ENCODE assay signal across 8 mouse cellular contexts in the genomic region with DNA sequence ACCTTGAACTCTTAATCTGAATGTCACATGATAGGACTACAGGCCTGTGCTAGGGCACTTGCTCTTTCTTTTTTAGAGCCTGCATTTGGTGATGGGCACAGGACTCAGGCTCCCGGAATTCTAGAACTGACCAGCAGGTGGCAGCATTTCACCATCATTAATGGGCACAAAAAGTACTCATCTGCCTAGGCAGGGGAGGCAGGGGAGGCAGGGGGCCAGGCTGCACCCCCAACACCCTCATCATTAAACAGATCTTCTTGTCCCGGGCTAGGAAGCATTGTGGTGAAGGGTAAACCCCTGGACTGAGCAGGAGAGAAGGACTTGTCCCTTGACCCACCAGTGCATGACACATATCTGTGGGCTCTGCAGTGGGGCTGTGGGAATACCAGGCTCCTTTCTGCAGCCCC. TPM values are rescaled to one million over a fixed set of nuclear protein-coding genes. Genes with fewer than 3 reads are reported as not detected.
A peak's percentile ranks its signal among the peaks of the same experiment; 100 is the strongest.
DNase-seq lines count a peak whose midpoint lies in the region; ATAC-seq and TF ChIP-seq lines count a peak whose summit lies in the region.

No protein-coding gene starts in this region.

- no peaks in the 10 kb centered on the region for H3K36me3 ChIP-seq in heart, embryonic 11.5 days (ENCODE audit: control insufficient read depth, insufficient read depth, low read length)
- no peaks in the 10 kb centered on the region for H3K36me3 ChIP-seq in forebrain, embryonic 15.5 days
- no peaks in the 10 kb centered on the region for H3K36me3 ChIP-seq in hindbrain, postnatal 0 days (ENCODE audit: insufficient read depth, low read length)
- no peaks in the 10 kb centered on the region for H3K36me3 ChIP-seq in midbrain, embryonic 14.5 days (ENCODE audit: control insufficient read depth, insufficient read depth, low read length)

- no peaks in the 10 kb centered on the region for H3K9me3 ChIP-seq in heart, embryonic 11.5 days (replicated peaks; ENCODE audit: control insufficient read depth, low read length)
- no peaks in the 10 kb centered on the region for H3K9me3 ChIP-seq in forebrain, embryonic 15.5 days
- H3K9me3 ChIP-seq in hindbrain, postnatal 0 days (ENCODE audit: low read length) = no peaks in the 10 kb centered on the region
- no peaks in the 10 kb centered on the region for H3K9me3 ChIP-seq in midbrain, embryonic 14.5 days (ENCODE audit: control insufficient read depth, low read length)

- no peak overlapping the region for H3K27ac ChIP-seq in heart, embryonic 11.5 days (ENCODE audit: low read depth, low read length)
- H3K27ac ChIP-seq in forebrain, embryonic 15.5 days (replicated peaks) = no peak overlapping the region
- H3K27ac ChIP-seq in hindbrain, postnatal 0 days = no peak overlapping the region
- H3K27ac ChIP-seq in midbrain, embryonic 14.5 days (replicated peaks; ENCODE audit: low read depth, low read length) = no peak overlapping the region

- intact Hi-C loops in left cerebral cortex, postnatal 10 days (cut with DNase I) = loop anchor here (5.0 to 10.0 kb wide), 3 partner anchors 403 to 633 kb away; a partner anchor contains a TSS

- DNase-seq in heart, adult 18-20 months = peak; percentile 52 to 89
- DNase-seq in cerebellum, adult 11 months = peak; percentile 52
- DNase-seq in hindbrain, postnatal 0 days (ENCODE audit: low spot score) = peak; percentile 89
- DNase-seq in left cerebral cortex, postnatal 10 days (ENCODE audit: extremely low spot score in 1 of 2, low spot score in 2 of 2) = peak; percentile 68 to 72
- DNase-seq in midbrain, embryonic 14.5 days = peak; percentile 93
- DNase-seq in spleen, postnatal 4 days (ENCODE audit: low spot score in 2 of 2) = peak; percentile 33 to 76

- no peak for ATAC-seq in heart, embryonic 11.5 days (replicated peaks; ENCODE audit: insufficient number of reproducible peaks, low FRiP score, low TSS enrichment)
- peak; percentile 79 for ATAC-seq in forebrain, embryonic 15.5 days (replicated peaks)
- ATAC-seq in hindbrain, postnatal 0 days = peak; percentile 74
- ATAC-seq in midbrain, embryonic 14.5 days (ENCODE audit: low FRiP score, low TSS enrichment) = peak; percentile 42; the same call in 1 of the 2 replicates

- TF ChIP-seq CTCF in hindbrain, postnatal 0 days (IDR thresholded peaks at IDR 0.05; ENCODE audit: low read depth) = peak; percentile 87

- H3K4me1 ChIP-seq in heart, embryonic 11.5 days (ENCODE audit: control insufficient read depth, insufficient read depth, low read length) = no peaks in the 10 kb centered on the region
- peaks cover 5% of the 10 kb centered on the region for H3K4me1 ChIP-seq in forebrain, embryonic 15.5 days
- H3K4me1 ChIP-seq in hindbrain, postnatal 0 days (ENCODE audit: insufficient read depth, low read length) = no peaks in the 10 kb centered on the region
- H3K4me1 ChIP-seq in midbrain, embryonic 14.5 days (ENCODE audit: control insufficient read depth, insufficient read depth, low read length) = peaks cover 11% of the 10 kb centered on the region; the same call in 1 of the 2 replicates

- 0 out of 2 replicates have a peak, but pooled peaks cover 5% of the 10 kb centered on the region for H3K27me3 ChIP-seq in heart, embryonic 11.5 days (ENCODE audit: control insufficient read depth, insufficient read depth, low read length)
- H3K27me3 ChIP-seq in forebrain, embryonic 15.5 days = no peaks in the 10 kb centered on the region
- no peaks in the 10 kb centered on the region for H3K27me3 ChIP-seq in hindbrain, postnatal 0 days (ENCODE audit: insufficient read depth, low read length)
- no peaks in the 10 kb centered on the region for H3K27me3 ChIP-seq in midbrain, embryonic 14.5 days (ENCODE audit: control insufficient read depth, insufficient read depth, low read length)

- 0% methylated on average over 2 of the region's 2 CpGs for WGBS in heart, embryonic 11.5 days (ENCODE audit: insufficient replicate concordance)
- 0% methylated on average over 2 of the region's 2 CpGs for WGBS in forebrain, embryonic 15.5 days
- 2% methylated on average over 2 of the region's 2 CpGs for WGBS in hindbrain, postnatal 0 days
- WGBS in midbrain, embryonic 14.5 days = 5% methylated on average over 2 of the region's 2 CpGs

- H3K9ac ChIP-seq in heart, embryonic 11.5 days (ENCODE audit: low read depth, low read length) = no peak overlapping the region
- H3K9ac ChIP-seq in forebrain, embryonic 15.5 days (replicated peaks) = no peak overlapping the region
- H3K9ac ChIP-seq in hindbrain, postnatal 0 days (replicated peaks; ENCODE audit: low read length) = no peak overlapping the region
- H3K9ac ChIP-seq in midbrain, embryonic 14.5 days (replicated peaks; ENCODE audit: low read length) = no peak overlapping the region

- no peak overlapping the region for H3K4me3 ChIP-seq in heart, embryonic 11.5 days (ENCODE audit: low read depth, low read length)
- H3K4me3 ChIP-seq in forebrain, embryonic 15.5 days = no peak overlapping the region
- no peak overlapping the region for H3K4me3 ChIP-seq in hindbrain, postnatal 0 days (ENCODE audit: low read length)
- no peak overlapping the region for H3K4me3 ChIP-seq in midbrain, embryonic 14.5 days (replicated peaks; ENCODE audit: low read depth, low read length)

- H3K4me2 ChIP-seq in heart, embryonic 11.5 days = no peak overlapping the region
- H3K4me2 ChIP-seq in forebrain, embryonic 15.5 days (replicated peaks) = no peak overlapping the region
- no peak overlapping the region for H3K4me2 ChIP-seq in hindbrain, postnatal 0 days (ENCODE audit: low read depth, low read length)
- H3K4me2 ChIP-seq in midbrain, embryonic 14.5 days (ENCODE audit: low read length) = no peak overlapping the region

RNA-seq across cellular contexts. Expression of a gene that starts 29.0 kb away (rescaled TPM):
- total RNA-seq in heart, adult 18-20 months (2021) = under 1 TPM in 1 of 2 experiments, not detected in 1; 0.10 TPM
- 0.13 and 0.31 TPM in 2 replicates for polyA plus RNA-seq in heart, embryonic 11.5 days (2014; fragmentation: Nextera tagmentation; extraction: Ambion mirVana)
- 0.06 TPM in 1 of 2 replicates, not detected in the other for polyA plus RNA-seq in forebrain, embryonic 15.5 days (2015; fragmentation: Nextera tagmentation; extraction: Ambion mirVana)
- total RNA-seq in hindbrain, postnatal 0 days (2014; rRNA removed) = 0.05 and 0.14 TPM in 2 replicates
- polyA plus RNA-seq in hindbrain, postnatal 0 days (2015; fragmentation: Nextera tagmentation; extraction: Ambion mirVana) = 0.35 and 0.45 TPM in 2 replicates
- total RNA-seq in left cerebral cortex, postnatal 10 days (2021) = under 1 TPM; 0.28 to 0.36 TPM
- polyA plus RNA-seq in midbrain, embryonic 14.5 days (2014; fragmentation: Nextera tagmentation; extraction: Ambion mirVana) = not detected in 2 replicates
